Mouse (Mus musculus): ENCODE results near the gene Vill.

Vill gene

GRCm38 (mm10) chr9:119052154-119052944 lies at the start of gene Vill:
Gene Vill (plus strand): TSS chr9:119052778.
- in situ Hi-C loops (cut with MboI, MseI) = no loop called here

GRCm38 (mm10) chr9:119003990-119004702 lies 48.4 kb upstream of the Vill start:
- in situ Hi-C loops (cut with MboI, MseI) = no loop called here

DNA sequence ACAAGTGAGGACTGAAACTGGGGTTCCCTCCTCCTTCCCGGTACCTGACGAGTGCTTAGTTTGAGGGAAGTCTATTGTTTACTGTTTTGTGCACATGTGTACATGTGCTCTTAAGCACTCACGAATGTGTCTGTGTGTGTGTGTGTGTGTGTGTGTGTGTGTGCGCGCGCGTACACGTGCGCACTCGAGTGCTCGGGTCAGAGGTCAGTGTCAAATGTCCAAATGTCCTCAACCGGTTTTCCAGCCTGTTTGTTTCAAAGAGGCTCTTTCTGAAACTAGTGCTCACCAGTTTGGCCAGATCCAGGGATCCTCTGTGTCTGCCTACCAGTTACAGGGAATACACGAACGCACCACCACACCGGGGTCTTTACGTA lies 47.9 kb upstream of the Vill start:
- in situ Hi-C loops (cut with MboI, MseI) = no loop called here

DNA sequence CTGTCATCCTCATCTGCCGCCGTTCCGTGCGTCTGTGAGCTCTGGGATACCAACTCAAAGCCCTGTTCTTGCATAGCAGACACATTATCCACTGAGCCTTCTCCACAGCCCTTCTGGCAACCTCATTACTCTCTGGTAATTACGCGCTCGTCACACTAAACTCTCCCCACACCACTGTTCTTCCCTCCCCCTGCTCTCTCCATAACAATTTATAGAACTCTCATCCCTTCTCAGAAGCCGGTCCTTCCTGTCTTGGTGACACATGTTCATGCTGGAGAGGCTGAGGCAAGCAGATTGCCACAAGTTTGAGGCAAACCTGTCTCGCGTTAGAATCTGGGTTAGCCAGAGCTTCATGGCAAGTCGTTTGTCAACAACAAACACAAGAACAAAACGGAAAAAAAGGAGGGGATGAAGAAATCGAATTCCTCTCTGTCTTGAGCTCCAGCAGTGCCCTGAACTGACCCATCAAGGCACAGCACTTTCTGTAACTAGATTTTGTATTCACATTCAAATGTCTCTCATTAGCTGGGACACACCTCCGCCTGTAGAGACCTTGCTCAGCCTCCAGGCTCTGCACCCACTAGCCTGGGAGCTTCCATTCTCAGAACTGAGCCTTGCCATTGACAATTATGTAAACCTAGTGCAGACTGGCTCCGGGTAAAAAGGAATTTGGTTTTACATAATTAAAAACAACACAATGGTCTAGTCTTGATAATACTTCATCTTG lies 47.1 kb upstream of the Vill start:
- in situ Hi-C loops (cut with MboI, MseI) = no loop called here

- in situ Hi-C loops (cut with MboI, MseI) = no loop called here
Measured at GRCm38 (mm10) chr9:119007266-119007665, 45.3 kb upstream of the Vill start.

DNA sequence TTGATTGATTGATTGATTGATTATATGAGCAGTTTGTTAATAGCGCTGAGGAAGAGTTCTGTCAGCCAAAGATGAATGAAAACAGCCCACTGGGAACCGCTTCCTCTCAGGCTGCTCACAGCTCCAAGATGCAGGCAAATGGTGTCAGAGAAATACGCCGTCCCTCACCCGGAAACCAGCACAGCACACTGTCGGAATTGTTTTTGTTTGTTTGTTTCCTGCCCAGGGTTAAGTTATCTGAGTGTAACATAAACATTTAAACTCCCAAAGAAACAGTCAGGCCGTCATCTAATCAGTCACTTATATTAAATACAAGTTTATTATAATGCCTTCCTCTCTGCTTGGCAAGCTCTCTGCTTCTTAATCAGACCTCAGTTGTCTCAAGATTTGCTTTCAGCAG lies 43.7 kb upstream of the Vill start:
- in situ Hi-C loops (cut with MboI, MseI) = no loop called here

DNA sequence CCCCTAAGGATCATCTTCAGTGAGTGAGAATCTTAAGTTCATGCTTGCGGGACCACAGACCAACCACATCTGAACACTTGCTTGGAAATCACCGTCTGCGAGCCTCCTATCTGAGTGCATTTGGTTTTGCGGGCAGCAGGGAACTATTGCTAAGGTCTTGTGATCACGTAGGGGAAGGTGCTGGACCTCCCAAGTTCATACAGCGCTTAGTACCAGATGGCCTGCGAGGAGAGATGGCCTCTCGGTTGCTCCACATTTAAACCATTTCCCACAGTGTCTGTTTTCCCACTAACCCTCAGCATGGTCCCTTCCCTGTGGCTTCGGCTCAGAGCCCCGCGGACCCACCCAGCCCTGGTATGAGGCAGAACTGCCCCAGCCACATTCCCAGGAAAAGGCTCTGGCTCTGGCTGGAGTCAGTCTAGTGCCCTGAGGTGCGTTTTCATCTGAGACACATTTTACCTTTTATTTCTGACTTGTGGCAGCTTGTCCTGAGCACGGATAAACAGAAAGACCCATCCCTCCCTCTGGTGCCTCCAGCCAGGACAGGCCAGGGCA lies 42.3 kb upstream of the Vill start:
- in situ Hi-C loops (cut with MboI, MseI) = no loop called here

DNA sequence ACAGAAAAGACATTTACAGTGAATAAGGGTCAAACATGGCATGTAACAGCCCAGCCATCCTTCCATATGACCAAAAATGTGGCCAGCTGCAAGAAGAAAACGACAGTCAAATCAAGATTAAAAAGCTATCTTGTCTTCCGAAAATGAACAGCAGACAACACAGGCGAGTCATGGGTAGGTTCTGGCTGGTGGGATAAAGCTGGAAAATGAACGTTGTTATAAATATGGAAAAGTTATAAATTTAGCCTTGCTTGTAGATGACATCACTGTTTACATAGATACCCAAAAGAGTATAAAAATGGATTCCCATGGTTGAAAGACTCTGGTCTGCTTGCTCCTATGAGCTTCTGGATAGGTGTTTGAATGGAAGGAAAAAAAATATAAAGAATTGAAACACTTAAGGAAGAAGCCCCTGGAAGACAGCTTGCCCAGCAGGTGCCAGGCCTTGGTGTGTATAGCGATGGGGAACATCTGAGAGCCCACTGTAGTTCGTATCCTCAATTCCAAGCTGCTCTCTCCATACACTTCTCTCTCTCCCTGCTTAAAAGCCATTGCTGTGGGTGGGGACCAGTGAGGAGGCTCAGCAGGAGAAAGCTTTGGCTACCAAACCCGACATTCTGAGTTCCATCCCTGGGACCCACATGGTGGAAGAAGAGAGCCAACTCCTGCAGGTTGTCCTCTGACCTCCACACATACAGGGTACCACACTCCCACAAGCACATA lies 35.6 kb upstream of the Vill start:
- in situ Hi-C loops (cut with MboI, MseI) = no loop called here

GRCm38 (mm10) chr9:119021731-119022130 lies 30.8 kb upstream of the Vill start:
- in situ Hi-C loops (cut with MboI, MseI) = no loop called here

GRCm38 (mm10) chr9:119025263-119025662 lies 27.3 kb upstream of the Vill start:
- in situ Hi-C loops (cut with MboI, MseI) = no loop called here

DNA sequence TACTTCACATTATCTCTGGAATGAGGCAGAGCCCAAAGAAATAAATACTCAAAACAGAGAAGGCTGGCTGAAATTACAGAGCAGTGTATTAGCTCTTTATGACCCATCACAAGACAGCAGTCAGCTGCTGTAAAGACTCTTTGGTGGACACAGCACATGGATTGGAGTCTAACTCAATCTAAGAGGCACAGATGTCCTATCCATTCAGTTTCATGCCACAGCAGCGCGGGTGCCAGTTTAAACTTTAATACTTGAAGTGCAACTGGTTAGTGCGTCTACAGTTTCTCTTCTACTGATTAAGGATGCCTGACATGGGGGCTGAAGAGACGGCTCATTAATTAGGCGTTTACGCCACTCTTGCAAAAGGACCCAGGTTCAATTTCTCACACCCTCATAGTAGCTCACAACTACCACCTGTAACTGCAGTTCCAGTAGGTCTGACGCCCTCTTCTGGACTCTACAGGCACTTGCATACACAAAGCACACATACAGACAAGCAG lies 26.7 kb upstream of the Vill start:
- in situ Hi-C loops (cut with MboI, MseI) = no loop called here

- in situ Hi-C loops (cut with MboI, MseI) = no loop called here
Measured at GRCm38 (mm10) chr9:119027337-119027736, 25.2 kb upstream of the Vill start.

- in situ Hi-C loops (cut with MboI, MseI) = no loop called here
Measured at GRCm38 (mm10) chr9:119028226-119029195, 24.1 kb upstream of the Vill start.

DNA sequence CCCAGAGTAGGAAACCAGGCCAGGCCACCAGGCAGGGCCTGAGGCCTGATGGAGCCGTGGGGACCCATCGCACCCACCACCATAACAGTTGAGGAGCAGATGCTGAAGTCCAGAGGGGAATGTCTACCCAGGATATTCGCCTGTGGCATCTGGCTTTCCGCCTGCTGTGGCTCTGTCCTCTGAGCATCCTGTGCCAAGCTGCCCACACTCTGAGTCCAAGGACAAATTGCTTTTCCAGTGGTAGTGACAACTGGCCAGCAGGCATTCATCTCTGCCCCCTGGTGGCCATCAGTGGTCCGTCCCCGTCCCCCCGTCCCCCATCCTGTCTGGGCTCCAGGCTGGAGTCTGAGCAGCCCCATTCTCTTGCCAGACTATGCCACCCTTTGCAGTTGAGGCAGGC lies 23.0 kb upstream of the Vill start:
- in situ Hi-C loops (cut with MboI, MseI) = no loop called here

DNA sequence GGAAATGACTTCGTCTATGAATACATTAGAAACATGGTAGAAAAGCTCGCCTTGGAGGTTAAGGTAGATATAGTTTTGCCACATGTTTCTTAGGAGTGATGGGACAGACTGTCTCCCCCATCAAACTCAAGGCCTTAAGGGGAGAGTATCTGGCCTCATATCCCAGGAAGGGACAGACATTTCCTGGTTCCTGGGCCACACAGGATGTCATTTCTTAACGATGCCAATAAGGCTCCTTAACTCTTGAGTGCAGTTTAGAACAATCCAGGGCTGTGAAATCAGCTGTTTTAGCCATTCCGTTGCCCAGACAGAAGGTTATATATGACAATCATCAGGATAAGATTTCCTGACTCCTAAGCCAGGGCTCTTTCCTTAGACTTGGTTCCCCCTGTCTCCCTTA lies 21.5 kb upstream of the Vill start:
- in situ Hi-C loops (cut with MboI, MseI) = loop anchor here (10.0 kb wide), 1 partner anchor 116 kb away; no protein-coding TSS in a partner anchor

- in situ Hi-C loops (cut with MboI, MseI) = loop anchor here (10.0 kb wide), 1 partner anchor 117 kb away; no protein-coding TSS in a partner anchor
Measured at GRCm38 (mm10) chr9:119031772-119032171, 20.8 kb upstream of the Vill start.

DNA sequence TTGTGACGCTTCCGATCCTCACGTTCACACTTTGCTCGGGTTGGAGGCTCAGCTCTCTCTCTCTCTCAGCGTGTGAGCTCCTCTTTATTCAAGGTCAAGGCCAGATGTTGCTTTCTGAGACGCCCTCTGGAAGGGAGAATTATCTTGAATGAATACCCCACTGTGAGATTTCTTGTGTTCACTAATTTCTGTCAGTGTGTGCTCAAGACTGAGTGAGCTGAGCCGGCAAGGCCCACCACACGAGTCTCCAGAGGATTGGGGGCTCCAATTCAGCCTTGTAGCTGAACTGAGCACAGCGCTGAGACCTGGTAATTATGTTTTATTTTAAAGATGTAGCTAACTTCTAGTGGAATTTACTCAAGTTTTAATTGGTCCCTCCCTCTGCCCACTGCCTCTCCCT lies 20.0 kb upstream of the Vill start:
- in situ Hi-C loops (cut with MboI, MseI) = loop anchor here (10.0 kb wide), 1 partner anchor 118 kb away; no protein-coding TSS in a partner anchor

GRCm38 (mm10) chr9:119033111-119033921 lies 19.3 kb upstream of the Vill start:
- in situ Hi-C loops (cut with MboI, MseI) = loop anchor here (10.0 kb wide), 1 partner anchor 119 kb away; no protein-coding TSS in a partner anchor

GRCm38 (mm10) chr9:119034069-119034468 lies 18.5 kb upstream of the Vill start:
- in situ Hi-C loops (cut with MboI, MseI) = loop anchor here (10.0 kb wide), 1 partner anchor 119 kb away; no protein-coding TSS in a partner anchor

Data from T-helper 17 cell (primary cell).